ENCODE assay signal across 9 mouse cellular contexts in the genomic region with DNA sequence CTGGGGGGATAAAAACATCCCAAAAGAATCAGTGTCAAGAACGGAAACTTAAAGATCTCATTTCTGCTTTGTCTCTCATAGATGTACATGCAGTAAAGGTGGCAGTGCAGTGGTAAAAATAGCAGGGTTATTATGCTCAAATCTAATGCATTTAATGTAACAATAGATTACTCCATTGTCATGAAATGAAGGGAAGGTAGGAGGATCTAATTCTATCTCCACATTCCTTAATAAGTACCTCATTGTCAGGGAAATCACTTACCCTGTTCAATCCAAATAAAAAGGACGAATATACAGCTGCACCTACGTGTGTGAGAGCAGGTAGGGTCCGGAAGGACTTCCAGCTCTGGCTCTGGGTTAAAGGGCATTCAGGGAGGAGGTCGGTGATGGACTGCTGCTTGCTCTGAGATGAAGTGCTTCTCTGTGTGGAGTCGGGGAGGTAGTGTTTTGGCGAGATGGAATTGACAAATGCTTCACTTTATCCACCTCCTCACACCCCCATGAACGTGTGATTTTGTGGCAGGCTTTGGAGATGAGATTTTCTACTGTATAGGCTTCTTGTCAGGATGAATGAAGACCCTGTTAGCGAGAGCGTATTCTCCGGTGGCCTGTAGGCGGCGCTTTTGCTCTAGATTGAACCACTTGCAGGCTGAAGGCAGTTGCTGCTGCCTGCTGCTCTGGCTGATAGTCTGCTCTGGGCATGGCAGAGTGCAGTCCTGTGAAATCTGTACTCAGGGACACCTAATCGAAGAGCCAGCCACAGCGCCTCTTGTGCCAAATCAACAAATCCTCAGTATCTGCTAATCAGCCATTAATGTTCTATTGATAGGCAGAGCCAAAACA.
DNase-seq lines count a peak whose midpoint lies in the region; ATAC-seq lines count a peak whose summit lies in the region.
"Had no signal": no experiment of that assay in that cellular context is flagged by ENCODE, and none has a peak within 500 bp of the region (broad histone marks: within the 10 kb centered on the region; RNA-seq: fewer than 3 reads in every experiment).

No protein-coding gene starts in this region.

- WGBS in kidney, embryonic 16.5 days = 24% methylated on average over 15 of the region's 15 CpGs
- WGBS in limb, embryonic 12.5 days = 29% methylated on average over 15 of the region's 15 CpGs

- H3K9ac ChIP-seq in kidney, embryonic 16.5 days (replicated peaks; ENCODE audit: low read length) = no peak overlapping the region
- H3K9ac ChIP-seq in limb, embryonic 12.5 days (replicated peaks) = no peak overlapping the region
- H3K9ac ChIP-seq: lung, embryonic 15.5 days had no signal

- no peaks in the 10 kb centered on the region for H3K36me3 ChIP-seq in kidney, embryonic 16.5 days (ENCODE audit: insufficient read depth, low read length)
- H3K36me3 ChIP-seq in limb, embryonic 12.5 days = no peaks in the 10 kb centered on the region
- H3K36me3 ChIP-seq: lung, embryonic 15.5 days had no signal

- peak; percentile 1 for DNase-seq in lung, postnatal 14 days
- no peak for DNase-seq in lung, postnatal 25 days (ENCODE audit: low spot score)
- DNase-seq in cerebellum, adult 18-20 months = peak; percentile 32 to 41
- DNase-seq in forelimb bud, embryonic 11.5 days (ENCODE audit: low read depth, low spot score) = peak; percentile 66
- peak; percentile 89 for DNase-seq in retina, embryonic 14.5 days (ENCODE audit: low spot score)
- DNase-seq in MN1 (ENCODE audit: low spot score) = no peak

- peak; percentile 69; the same call in 1 of the 2 replicates for ATAC-seq in kidney, embryonic 16.5 days (ENCODE audit: low FRiP score, low TSS enrichment)
- peak; percentile 63; the same call in 1 of the 2 replicates for ATAC-seq in limb, embryonic 12.5 days (ENCODE audit: insufficient number of reproducible peaks, insufficient read depth, low FRiP score, low TSS enrichment, low read depth)

- no peaks in the 10 kb centered on the region for H3K27me3 ChIP-seq in kidney, embryonic 16.5 days (ENCODE audit: insufficient read depth, low read length)
- H3K27me3 ChIP-seq in limb, embryonic 12.5 days = no peaks in the 10 kb centered on the region
- H3K27me3 ChIP-seq: lung, embryonic 15.5 days had no signal

- H3K9me3 ChIP-seq in kidney, embryonic 16.5 days (ENCODE audit: low read length) = no peaks in the 10 kb centered on the region
- no peaks in the 10 kb centered on the region for H3K9me3 ChIP-seq in limb, embryonic 12.5 days
- H3K9me3 ChIP-seq: lung, embryonic 15.5 days had no signal

- H3K4me2 ChIP-seq in kidney, embryonic 16.5 days (replicated peaks; ENCODE audit: low read depth, low read length) = no peak overlapping the region
- no peak overlapping the region for H3K4me2 ChIP-seq in limb, embryonic 12.5 days
- H3K4me2 ChIP-seq: lung, embryonic 15.5 days had no signal

- H3K4me1 ChIP-seq in kidney, embryonic 16.5 days (ENCODE audit: insufficient read depth, low read length) = no peaks in the 10 kb centered on the region
- H3K4me1 ChIP-seq in limb, embryonic 12.5 days (replicated peaks) = no peaks in the 10 kb centered on the region
- H3K4me1 ChIP-seq: lung, embryonic 15.5 days had no signal

- H3K27ac ChIP-seq in kidney, embryonic 16.5 days (ENCODE audit: low read length) = no peak overlapping the region
- H3K27ac ChIP-seq in limb, embryonic 12.5 days = no peak overlapping the region
- H3K27ac ChIP-seq: lung, embryonic 15.5 days had no signal

- no peak overlapping the region for H3K4me3 ChIP-seq in kidney, embryonic 16.5 days (ENCODE audit: low read length)
- H3K4me3 ChIP-seq in limb, embryonic 12.5 days (replicated peaks) = no peak overlapping the region
- H3K4me3 ChIP-seq: lung, embryonic 15.5 days had no signal

Comparison
In these comparisons a context has a peak if more than half of its experiments do, and no peak if none do; other contexts are left out.
1. DNase-seq: peak in lung, postnatal 14 days (single experiment), cerebellum, adult 18-20 months (2 of 2), forelimb bud, embryonic 11.5 days (single experiment) and retina, embryonic 14.5 days (single experiment); none in lung, postnatal 25 days (single experiment) and MN1 (single experiment).